Mouse (Mus musculus) adrenal gland (tissue): Measurements from ENCODE around the gene Gabrb3.

Experiments used
- intact Hi-C: fragments of 180-260 bp; cut with DNase I; formaldehyde crosslinking; loops from one replicate; pipeline ENCODE4 v1.15.1; 2025
- long read RNA-seq, 2 experiments: library from polyadenylated mRNA; unstranded; transcript quantifications; one replicate each; pipeline ENCODE4 v2.0.0; 2020; ENCODE audit warnings: borderline replicate concordance in 1 of 2; ENCODE audit not compliant: insufficient replicate concordance in 1 of 2

The Gabrb3 gene
- long read RNA-seq, experiment 1, full-length matches to known transcripts = 1 of 6 reads
- long read RNA-seq, experiment 1, partial matches to known transcripts = 0 of 6 reads
- long read RNA-seq, experiment 1, other reads (novel, unspliced or antisense) = 5 of 6 reads
- long read RNA-seq, experiment 2, partial matches to known transcripts = 1 of 1 reads
- long read RNA-seq, experiment 2, other reads (novel, unspliced or antisense) = 0 of 1 reads

DNA sequence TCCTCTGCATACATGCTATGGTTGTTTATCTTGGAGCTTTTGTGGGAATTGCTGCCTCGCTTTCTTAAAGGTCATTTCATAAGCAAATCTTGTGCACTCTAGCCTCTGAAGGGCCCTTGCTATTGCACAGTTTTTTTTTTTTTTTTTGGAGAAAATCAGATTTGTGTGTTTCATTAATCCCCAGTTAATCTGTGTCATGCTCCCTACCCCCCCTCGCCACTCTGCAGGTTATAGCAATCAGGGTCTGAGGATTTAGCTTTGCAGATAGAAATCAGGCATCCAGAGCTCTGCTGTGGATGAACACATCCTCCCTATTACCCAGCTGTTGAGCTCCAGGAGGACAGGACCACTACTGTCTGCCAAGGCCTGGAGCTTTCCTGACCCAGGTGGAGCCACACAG is at the start of gene Gabrb3:
Gene Gabrb3, plus strand, starts transcription at position 301 of the 400 bp plus-strand sequence.
- intact Hi-C loops = no loop called here

GRCm38 (mm10) chr7:57384112-57384511 is 35.4 kb upstream of the Gabrb3 start:
- intact Hi-C loops = no loop called here

DNA sequence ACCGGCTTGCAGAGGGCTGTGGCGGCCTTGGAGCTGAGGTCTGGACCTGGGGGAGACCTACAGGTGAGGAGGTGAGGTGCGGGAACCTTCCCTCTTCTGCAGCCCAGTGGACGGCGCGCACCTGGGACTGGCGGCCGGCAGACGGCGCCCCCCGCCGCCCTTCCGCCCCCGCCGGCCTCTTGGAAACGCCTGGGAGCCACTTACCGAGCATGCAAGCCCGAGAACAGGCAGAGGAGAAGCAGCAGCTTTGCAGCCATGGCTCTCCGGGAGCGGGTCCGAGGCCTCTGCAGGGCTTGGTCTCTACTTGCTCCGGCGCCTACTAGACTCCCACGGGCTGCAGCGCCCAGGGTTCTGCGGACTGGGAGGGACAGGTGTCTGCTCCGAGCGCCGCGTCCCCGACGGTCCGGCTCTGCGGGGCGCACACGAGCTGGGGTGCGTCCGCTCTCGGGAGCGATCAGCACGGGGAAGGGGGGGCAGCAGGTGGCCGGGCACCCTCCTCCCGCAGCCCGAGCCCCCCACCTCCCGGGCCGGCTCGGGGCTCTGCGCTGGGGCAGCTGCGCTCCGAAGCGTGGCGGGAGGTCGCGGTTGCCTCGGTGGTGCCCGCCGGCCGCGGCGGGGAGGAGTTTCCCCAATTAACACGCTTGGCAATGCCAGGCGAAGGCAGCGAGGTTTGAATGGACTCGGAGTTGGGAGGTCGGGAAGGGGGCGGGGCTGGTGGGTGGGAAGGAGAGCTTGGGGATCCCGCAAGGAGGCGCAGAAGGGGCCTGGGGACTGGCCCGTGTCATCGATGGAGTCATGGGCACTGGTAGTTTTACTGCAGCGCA is 32.8 kb upstream of the Gabrb3 start, which contains the start of gene Gabrg3:
Gene Gabrg3, minus strand, starts transcription at position 672 of the 824 bp plus-strand sequence.
- intact Hi-C loops = loop anchor here (5.0 kb wide), 1 partner anchor 439 kb away; no protein-coding TSS in a partner anchor

GRCm38 (mm10) chr7:57387341-57387654 is 32.2 kb upstream of the Gabrb3 start:
- intact Hi-C loops = loop anchor here (5.0 kb wide), 1 partner anchor 440 kb away; no protein-coding TSS in a partner anchor

- intact Hi-C loops = no loop called here
Measured at GRCm38 (mm10) chr7:57390046-57390445, 29.4 kb upstream of the Gabrb3 start.

- intact Hi-C loops = no loop called here
Measured at GRCm38 (mm10) chr7:57393551-57393950, 25.9 kb upstream of the Gabrb3 start.

DNA sequence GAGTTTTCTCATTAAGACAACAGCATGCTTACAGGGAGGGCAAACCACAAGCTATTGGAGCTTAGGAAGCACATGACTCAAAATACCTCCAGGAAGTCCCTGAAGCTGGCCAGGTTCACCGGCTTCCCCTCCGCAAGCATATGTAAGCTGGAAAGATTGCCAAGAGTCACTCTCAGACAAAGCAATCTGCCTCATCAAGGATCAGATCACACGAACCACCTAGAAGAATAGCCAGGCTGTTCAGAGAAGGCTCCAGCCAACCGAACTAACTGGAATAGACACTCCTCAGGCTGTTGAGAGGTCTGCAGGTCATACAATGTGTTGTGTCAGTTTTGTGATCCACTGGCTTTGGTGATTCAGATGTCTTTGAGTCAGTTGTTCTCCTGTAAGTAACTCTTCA is 8.3 kb upstream of the Gabrb3 start:
- intact Hi-C loops = no loop called here

DNA sequence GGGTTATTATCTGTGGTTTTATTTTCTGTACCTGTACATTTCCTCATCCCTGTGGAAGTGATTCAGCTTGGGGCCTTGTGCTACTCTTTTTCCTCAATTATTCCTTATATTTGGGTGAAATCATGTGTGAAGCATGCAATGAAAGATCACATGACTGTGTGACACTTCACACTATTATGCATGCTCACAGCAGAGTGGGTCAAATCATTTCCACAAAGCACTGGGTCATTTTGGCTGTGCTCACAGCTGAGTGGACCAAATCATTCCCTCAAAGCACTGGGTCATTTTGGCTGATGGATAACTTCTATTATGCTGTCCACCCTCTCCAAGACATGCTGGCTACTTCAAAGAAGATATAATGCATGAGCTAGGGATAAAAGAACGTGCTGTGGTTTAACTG is 6.6 kb upstream of the Gabrb3 start:
- intact Hi-C loops = no loop called here

GRCm38 (mm10) chr7:57421044-57421443 is 1.6 kb downstream of the Gabrb3 start:
- intact Hi-C loops = no loop called here

DNA sequence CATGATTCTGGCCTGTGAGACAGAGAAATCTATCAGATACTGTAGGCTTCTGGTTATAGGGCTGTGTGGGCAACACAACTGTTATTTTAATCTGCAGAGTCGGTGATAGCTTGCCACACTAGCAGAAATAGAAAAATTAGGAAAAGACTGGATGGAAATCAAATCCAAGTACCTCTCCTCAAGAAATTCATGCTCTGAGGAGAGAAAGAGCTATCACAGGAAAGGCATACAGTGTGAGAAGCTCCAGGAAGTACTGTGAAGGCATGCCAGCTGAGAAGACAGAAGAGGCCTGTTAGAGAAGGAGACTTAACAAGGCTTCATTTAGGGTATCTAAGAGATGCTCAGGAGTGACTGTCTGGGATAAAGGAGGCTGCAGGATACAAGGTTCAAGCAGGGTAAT is 3.2 kb downstream of the Gabrb3 start:
- intact Hi-C loops = no loop called here

DNA sequence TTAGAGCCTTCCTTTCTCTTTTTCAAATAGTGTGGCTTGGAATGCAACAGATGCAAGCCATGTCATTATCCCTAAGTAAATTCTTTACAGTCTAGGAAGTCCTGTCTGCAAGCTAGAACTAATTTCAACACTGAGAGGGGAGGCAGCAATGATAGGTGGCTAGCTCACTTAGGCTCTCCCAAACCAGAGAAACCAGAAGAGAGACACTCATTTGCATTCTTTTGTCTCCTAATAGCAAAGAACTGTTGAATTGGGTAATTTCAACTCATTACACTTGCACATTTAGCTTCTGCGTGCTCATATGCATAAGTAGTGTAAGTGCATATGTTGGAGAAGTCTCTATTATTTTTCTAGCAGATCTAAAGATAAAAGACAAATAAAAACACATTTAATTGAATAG is 28.7 kb downstream of the Gabrb3 start:
- intact Hi-C loops = no loop called here

DNA sequence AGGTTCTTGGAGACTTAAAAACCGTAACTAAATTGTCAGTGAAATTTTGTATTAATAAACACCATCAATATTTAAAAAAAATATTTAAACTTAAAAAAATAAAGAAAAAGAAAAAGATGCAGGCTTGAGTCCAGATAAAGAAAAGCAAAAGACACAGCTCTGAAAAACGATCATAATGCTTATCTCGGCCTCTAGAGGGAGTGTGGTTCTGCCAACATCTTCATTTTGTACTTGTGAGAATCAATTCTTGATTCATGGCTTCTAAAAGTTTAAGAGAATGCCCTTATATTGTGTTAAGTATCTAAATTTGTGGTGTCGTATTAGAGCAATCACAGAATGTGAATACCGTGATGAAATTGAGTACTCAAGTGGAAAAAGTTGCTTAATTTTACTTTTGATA is 40.9 kb downstream of the Gabrb3 start:
- intact Hi-C loops = no loop called here

- intact Hi-C loops = loop anchor here (5.0 to 10.0 kb wide), 2 partner anchors 524 to 1177 kb away; no protein-coding TSS in a partner anchor
Measured at GRCm38 (mm10) chr7:57471316-57471715, 51.8 kb downstream of the Gabrb3 start.

DNA sequence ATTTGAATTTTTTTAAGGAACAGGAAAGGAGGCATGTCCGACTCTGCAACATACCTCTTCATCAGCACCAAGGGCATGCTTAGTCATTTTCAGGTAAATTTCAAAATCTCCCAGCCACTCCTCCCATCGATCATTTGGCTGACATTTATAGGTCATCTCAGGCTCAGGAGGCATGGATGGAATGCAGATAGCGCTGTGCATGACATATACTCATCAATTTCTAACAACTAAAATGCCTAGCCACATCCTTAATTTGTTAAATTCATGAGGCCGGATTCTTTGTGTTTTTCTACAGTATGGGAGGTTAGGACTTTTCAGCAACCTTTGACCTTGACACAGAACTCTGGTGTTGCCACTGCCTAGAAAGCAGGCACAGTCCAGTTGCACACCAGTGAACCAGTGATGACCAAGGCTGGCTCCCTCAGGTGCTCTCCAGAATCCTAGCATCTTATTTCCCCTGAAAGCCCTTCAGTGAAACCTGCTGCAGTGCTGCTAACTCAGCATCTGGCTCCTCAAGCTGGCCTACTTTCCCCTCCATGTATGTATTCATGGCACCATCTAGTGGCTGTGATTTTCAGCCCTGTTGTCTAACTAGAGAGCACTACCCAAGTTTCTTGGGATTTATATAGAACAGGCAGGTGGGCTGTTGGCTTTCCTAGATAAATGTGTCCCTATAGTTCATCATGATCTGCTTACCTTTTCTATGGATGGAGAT is 54.5 kb downstream of the Gabrb3 start:
- intact Hi-C loops = loop anchor here (5.0 to 10.0 kb wide), 2 partner anchors 527 to 1179 kb away; no protein-coding TSS in a partner anchor

DNA sequence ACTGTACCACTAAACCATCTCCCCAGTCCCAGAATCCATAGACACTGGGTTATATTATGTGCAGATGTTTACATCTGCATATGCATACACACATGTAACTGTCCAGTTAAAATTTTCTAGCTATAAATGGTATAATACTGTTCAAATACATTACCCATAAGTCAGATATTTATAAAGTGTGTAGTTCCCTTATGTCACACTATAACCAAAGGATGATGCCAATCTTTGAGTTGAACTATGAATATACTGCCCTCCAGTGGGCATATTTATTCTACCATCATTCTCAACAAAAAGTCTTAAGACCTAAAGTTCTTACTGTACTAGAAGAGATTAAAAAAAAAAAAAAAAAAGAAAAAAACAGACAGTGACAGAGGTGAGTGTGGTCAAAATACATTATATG is 63.4 kb downstream of the Gabrb3 start:
- intact Hi-C loops = no loop called here

- intact Hi-C loops = no loop called here
Measured at GRCm38 (mm10) chr7:57486907-57487306, 67.4 kb downstream of the Gabrb3 start.

- intact Hi-C loops = no loop called here
Measured at GRCm38 (mm10) chr7:57491795-57492194, 72.3 kb downstream of the Gabrb3 start.

DNA sequence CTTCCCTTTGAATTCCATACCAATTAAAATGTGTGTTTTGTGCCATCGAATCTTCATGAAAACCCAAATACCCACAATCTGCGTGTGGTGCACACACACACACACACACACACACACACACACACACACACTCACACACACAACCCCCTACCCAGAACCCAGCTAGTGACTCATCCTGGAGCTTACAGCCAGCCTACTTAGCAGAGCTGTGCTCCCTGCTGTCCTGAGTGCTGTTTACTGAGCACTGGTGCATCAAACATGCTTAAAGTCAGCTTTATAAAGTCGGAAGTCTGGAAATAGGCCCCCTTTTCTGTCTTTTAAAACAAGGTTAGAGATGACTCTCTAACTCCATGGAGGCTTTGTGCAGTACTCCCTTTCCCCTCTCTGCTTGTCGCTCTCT is 83.3 kb downstream of the Gabrb3 start:
- intact Hi-C loops = no loop called here

DNA sequence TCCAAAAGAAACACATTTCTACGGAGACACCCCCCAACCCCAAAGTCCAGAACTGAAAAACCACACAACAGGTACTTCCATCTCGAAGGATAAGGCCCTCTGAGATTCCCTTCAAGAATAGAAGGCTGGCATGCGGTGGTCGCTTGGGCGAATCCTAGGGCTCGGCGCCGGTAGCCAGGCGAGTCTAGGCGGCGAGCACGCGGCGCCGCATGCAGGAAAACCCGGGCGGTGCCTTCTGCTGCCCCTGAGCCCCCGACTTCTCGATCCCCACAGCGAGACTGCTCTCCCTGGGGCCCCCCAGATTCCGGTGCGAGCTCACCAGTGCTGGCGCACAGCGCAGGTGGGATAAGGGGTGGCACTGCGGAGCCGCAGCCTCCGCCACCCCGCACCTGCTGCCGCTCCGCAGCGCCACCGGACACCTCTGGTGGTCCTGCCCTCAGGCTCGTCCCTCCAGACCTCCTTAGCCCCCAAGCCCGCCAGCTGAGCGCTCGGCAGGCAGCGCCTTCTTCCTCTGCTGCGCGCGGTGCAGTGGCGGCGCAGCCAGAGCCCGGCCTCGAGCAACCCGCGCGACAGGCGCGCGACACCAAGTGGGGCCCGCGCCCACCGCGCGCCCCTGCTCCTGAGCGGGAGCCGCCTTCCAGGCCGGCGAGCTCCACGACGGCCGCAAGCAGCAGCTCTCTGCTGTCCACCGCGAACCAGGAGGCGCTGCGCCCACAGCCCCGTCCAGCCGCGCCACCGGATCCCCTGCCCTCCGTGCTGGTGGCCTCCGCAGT is 89.6 kb downstream of the Gabrb3 start:
- intact Hi-C loops = no loop called here

GRCm38 (mm10) chr7:57509681-57510141 is 90.2 kb downstream of the Gabrb3 start, which contains the start of gene Gabra5:
TSS of gene Gabra5 (minus strand) at chr7:57510059.
- intact Hi-C loops = no loop called here

- intact Hi-C loops = no loop called here
Measured at GRCm38 (mm10) chr7:57512955-57513354, 93.5 kb downstream of the Gabrb3 start.
